Mouse (Mus musculus) intestine, embryonic 16.5 days (tissue): ENCODE measurements around the gene Gpr4. TPM values are rescaled to one million over a fixed set of nuclear protein-coding genes. Genes with fewer than 3 reads are reported as not detected.

Experiments used
- ATAC-seq: fragments of 200-750 bp; cut with Nextera tagmentation; 2 replicates; pipeline ENCODE4 v1.8.0; 2017; ENCODE audit warnings: moderate TSS enrichment, moderate library complexity
- H3K27ac ChIP-seq: fragments of 300-500 bp; sonication (generic); 2 replicates; pipeline ENCODE4 v1.5.1; 2014; ENCODE audit warnings: mild to moderate bottlenecking, low read length
- H3K27me3 ChIP-seq: fragments of 300-500 bp; sonication (generic); replicated peaks from 2 replicates; pipeline ENCODE4 v1.6.1; 2014; ENCODE audit warnings: low read length, control low read depth, mixed read lengths; ENCODE audit not compliant: control insufficient read depth, insufficient read depth
- H3K36me3 ChIP-seq: fragments of 300-500 bp; sonication (generic); 2 replicates; pipeline ENCODE4 v1.6.1; 2014; ENCODE audit warnings: low read length, control low read depth; ENCODE audit not compliant: control insufficient read depth, insufficient read depth
- H3K4me1 ChIP-seq: fragments of 300-500 bp; sonication (generic); 2 replicates; pipeline ENCODE4 v1.6.1; 2014; ENCODE audit warnings: low read length, control low read depth, mixed read lengths; ENCODE audit not compliant: control insufficient read depth, insufficient read depth
- H3K4me2 ChIP-seq: fragments of 300-500 bp; sonication (generic); 2 replicates; pipeline ENCODE4 v1.6.1; 2014; ENCODE audit warnings: low read depth, low read length, control low read depth
- H3K4me3 ChIP-seq: fragments of 300-500 bp; sonication (generic); 2 replicates; pipeline ENCODE4 v1.5.1; 2014; ENCODE audit warnings: mild to moderate bottlenecking, low read length
- H3K9ac ChIP-seq: fragments of 300-500 bp; sonication (generic); 2 replicates; pipeline ENCODE4 v1.6.1; 2014; ENCODE audit warnings: low read depth, low read length
- H3K9me3 ChIP-seq: fragments of 300-500 bp; sonication (generic); 2 replicates; pipeline ENCODE4 v1.6.1; 2016; ENCODE audit warnings: low read length, control low read depth; ENCODE audit not compliant: control insufficient read depth
- WGBS: fragments of 180-500 bp; shearing (Covaris S2); extraction: QIAGEN DNeasy Blood & Tissue Kit; methylation state at CpG from one replicate; pipeline ENCODE4 v1.1.7; 2014; 5-methylcytosine and 5-hydroxymethylcytosine counted together
- polyA plus RNA-seq: library from polyadenylated mRNA; unstranded; fragments of >200 nt; fragmentation: Nextera tagmentation; extraction: Ambion mirVana; gene quantifications from 2 replicates; pipeline ENCODE4 v1.2.1, GENCODE M21; 2015

Gpr4 gene
- 1.6 and 2.1 TPM in 2 replicates for polyA plus RNA-seq

DNA sequence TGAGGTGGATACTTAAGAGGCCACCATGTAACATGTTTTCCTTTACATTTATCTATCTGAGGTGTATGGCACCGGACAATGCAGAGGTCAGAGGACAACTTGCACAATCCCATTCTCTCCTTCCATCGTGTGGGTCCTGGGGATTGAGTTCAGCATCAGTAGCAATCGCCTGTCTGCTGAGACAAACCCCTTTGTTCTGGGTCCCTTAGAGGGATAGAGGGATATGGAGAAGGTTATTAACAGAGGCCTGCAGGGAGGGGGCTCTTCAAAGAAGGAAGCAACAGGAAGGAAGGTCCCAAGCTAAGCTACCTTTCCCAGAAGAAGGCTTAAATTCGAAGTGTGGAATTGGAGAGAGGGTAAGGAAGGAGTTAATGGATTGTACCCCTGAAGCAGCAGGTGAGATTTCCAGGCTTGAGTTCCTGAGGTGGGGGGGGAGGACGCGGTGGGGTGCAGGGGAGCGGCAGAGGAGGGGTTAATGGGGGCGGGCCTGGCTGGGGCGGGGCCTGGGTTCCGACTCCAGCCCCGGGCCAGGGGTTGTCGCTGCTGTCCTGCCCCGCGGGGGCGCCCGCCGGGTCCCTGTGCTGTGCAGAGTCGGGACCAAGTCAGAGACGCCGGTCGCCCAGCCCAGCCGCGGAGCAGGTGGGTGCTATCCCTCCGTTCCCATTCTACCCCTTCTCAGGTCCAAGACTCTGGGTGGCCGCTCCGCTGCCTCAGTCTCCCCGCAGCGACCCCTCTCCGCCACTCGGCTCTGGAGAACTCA, at the start of gene Gpr4:
TSS of gene Gpr4 (plus strand) at position 543 of the 760 bp plus-strand sequence.
- no peaks in the 10 kb centered on the region for H3K36me3 ChIP-seq
- H3K4me3 ChIP-seq = peak within 1 kb of the TSS; percentile 57
- no peak within 1 kb of the TSS for H3K27ac ChIP-seq
- 2% methylated on average over 30 of the region's 30 CpGs for WGBS
- peaks cover 3% of the 10 kb centered on the region; the same call in 1 of the 2 replicates for H3K9me3 ChIP-seq
- H3K27me3 ChIP-seq = peaks cover 3% of the 10 kb centered on the region; the same call in 1 of the 2 replicates
- peak within 1 kb of the TSS; percentile 65 for H3K9ac ChIP-seq
- peaks cover 10% of the 10 kb centered on the region; the same call in 1 of the 2 replicates for H3K4me1 ChIP-seq
- peak; percentile 61 for ATAC-seq
- H3K4me2 ChIP-seq = peak within 1 kb of the TSS; percentile 86

DNA sequence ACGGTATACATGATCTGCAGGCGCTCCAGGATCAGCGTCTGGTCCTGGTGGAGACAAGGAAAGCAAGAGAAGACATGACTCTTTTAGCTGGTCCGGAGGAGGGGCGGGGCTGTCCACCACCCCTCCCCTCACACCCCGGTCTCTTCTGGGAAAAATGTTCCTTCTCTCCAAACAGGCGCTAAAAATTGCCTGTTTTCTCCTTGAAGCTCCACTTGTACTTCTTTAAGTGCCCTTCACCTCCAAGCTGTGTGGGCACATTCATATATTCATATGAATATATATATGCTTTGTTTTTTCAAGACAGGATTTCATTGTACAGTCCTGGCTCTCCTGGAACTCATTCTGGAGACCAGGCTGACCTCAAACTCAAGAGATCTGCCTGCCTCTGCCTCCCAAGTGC, 49.4 kb upstream of the Gpr4 start:
- no peak overlapping the region for H3K9ac ChIP-seq
- 86% methylated on average over 7 of the region's 7 CpGs for WGBS

DNA sequence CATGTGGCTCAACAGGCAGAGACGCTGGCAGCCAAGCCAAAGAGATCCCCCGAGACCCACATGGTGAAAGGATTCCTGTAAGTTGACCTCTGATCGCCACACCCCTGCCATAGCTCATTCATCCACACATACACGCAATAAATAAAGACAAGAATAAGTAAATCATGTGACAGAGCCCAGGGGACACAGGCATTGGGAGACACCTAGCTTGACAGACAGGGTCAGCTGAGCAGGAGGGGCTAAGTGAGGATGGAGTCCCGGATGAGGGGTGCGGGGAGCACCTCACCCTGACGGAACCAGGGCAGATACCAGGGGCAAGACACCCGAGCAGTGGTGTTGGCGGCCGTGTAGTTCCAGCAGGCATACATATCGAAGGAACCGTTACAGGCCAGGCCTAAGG, 48.6 kb upstream of the Gpr4 start:
- H3K4me3 ChIP-seq = no peak overlapping the region
- peaks cover 39% of the 10 kb centered on the region for H3K4me1 ChIP-seq
- peak overlapping the region; percentile 40 for H3K4me2 ChIP-seq
- H3K27me3 ChIP-seq = peaks cover 2% of the 10 kb centered on the region; the same call in 1 of the 2 replicates
- 0 out of 2 replicates have a peak overlapping the region, but pooled peaks have one; percentile 24 for H3K27ac ChIP-seq
- no peak overlapping the region for H3K9ac ChIP-seq
- peaks cover 6% of the 10 kb centered on the region; the same call in 1 of the 2 replicates for H3K9me3 ChIP-seq
- peak; percentile 48 for ATAC-seq
- WGBS = 20% methylated on average over 12 of the region's 12 CpGs
- no peaks in the 10 kb centered on the region for H3K36me3 ChIP-seq

More for the DNA sequence above, 49.4 kb upstream of the Gpr4 start:
- Histone ChIP-seq H3K27me3 (peaks cover 2% of the 10 kb centered on the region; the same call in 1 of the 2 replicates), H3K4me2 (no peak overlapping the region), H3K4me3 (no peak overlapping the region), H3K36me3 (no peaks in the 10 kb centered on the region), H3K27ac (no peak overlapping the region), H3K4me1 (peaks cover 39% of the 10 kb centered on the region), H3K9me3 (peaks cover 6% of the 10 kb centered on the region; the same call in 1 of the 2 replicates)
- no peak for ATAC-seq

DNA sequence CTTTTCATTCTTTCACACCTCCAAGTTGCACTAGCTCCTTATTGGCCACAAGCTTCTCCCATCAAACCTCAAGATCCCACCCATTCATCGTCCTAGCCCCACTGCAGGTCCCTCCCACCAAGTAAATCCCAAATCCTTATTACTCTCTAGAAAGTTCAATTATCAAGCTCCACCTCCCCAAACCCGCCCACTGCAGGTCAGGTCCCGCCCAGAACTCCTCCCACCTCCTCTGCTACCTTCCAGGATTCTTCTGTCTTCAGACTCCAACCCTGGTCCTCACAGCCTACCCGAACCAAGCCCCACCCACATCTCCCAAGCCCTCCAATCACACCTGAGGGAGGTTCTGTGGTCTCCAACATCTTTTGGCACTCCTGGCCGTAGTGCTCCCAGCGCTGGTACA, 48.1 kb upstream of the Gpr4 start:
- H3K27me3 ChIP-seq = peaks cover 2% of the 10 kb centered on the region; the same call in 1 of the 2 replicates
- no peaks in the 10 kb centered on the region for H3K36me3 ChIP-seq
- ATAC-seq = peak; percentile 58
- WGBS = under 1% methylated on average over 6 of the region's 6 CpGs
- peak overlapping the region; percentile 40; the same call in 1 of the 2 replicates for H3K9ac ChIP-seq
- H3K4me1 ChIP-seq = peaks cover 39% of the 10 kb centered on the region
- 0 out of 2 replicates have a peak overlapping the region, but pooled peaks have one; percentile 24 for H3K27ac ChIP-seq
- peak overlapping the region; percentile 40 for H3K4me2 ChIP-seq
- H3K9me3 ChIP-seq = peaks cover 6% of the 10 kb centered on the region; the same call in 1 of the 2 replicates
- H3K4me3 ChIP-seq = peak overlapping the region; percentile 13

DNA sequence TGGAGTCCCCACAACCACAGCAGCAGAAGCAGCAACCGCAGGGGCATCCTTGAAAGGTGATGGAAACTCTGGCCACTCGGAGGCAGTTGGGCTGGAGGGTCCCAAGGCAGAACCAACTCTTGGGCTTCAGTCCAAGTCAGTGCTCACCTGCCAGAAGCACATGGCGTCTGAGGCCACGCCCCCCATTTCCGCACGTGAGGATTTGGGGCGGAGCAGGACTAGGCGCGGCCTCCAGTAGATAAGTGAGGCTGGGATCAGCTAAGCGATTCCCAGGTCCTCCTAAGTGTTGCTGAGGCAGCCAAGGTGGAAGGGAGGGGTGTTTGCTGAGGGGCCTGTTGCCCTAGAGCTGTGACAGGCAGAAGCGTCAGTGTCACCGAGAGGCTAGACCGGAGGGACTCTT, 47.4 kb upstream of the Gpr4 start:
- Histone ChIP-seq H3K4me2 (peak overlapping the region; percentile 40), H3K36me3 (no peaks in the 10 kb centered on the region), H3K27ac (no peak overlapping the region), H3K4me3 (peak overlapping the region; percentile 13; the same call in 1 of the 2 replicates), H3K27me3 (peaks cover 2% of the 10 kb centered on the region; the same call in 1 of the 2 replicates), H3K9ac (no peak overlapping the region), H3K4me1 (peaks cover 35% of the 10 kb centered on the region), H3K9me3 (peaks cover 6% of the 10 kb centered on the region; the same call in 1 of the 2 replicates)
- 2% methylated on average over 13 of the region's 13 CpGs for WGBS
- peak; percentile 52 for ATAC-seq

DNA sequence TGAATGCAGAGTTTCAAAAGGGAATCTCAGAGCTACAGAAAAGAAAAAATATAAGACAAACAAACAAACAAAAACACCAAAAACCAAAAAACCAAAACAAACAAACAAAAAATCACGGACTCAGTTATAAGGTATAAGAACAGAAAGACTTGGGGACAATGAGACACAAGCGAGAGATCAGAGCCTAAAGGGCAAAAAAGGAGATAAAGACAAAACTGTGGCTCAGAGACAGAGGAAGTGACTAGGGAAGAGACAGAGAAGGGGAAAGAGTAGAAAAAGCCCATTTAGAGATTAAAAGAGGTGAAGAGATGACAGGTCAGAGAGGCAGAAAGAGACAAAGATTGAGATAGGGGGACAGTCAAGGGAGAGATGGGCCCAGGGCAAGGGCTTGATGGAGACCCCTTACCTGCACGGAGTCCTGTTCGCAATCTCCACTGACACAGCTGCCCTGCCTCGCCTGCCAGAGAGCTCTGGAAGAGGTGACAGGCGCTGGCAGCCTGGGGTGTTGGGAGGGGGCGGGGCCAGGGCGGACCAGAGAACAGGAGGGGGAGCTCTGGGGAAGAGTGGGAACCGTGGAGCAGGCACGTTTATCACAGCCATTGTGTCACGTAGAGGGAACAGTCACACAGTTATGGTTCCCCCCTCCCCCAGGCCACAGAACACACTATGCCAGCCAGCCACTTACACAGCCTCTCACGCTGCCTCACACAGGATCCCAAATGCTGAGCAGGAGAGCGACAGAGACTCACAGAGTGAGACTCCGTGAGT, 46.5 kb upstream of the Gpr4 start, which contains the start of gene Gipr:
TSS of gene Gipr (minus strand) at position 472 of the 768 bp plus-strand sequence.
- peak; percentile 28 for ATAC-seq
- Histone ChIP-seq H3K4me1 (peaks cover 30% of the 10 kb centered on the region), H3K4me3 (0 out of 2 replicates have a peak within 1 kb of the TSS, but pooled peaks have one; percentile 13), H3K9me3 (peaks cover 6% of the 10 kb centered on the region; the same call in 1 of the 2 replicates), H3K9ac (no peak within 1 kb of the TSS), H3K27me3 (0 out of 2 replicates have a peak, but pooled peaks cover 2% of the 10 kb centered on the region), H3K4me2 (peak within 1 kb of the TSS; percentile 40), H3K27ac (no peak within 1 kb of the TSS), H3K36me3 (no peaks in the 10 kb centered on the region)
- WGBS = 11% methylated on average over 14 of the region's 14 CpGs

DNA sequence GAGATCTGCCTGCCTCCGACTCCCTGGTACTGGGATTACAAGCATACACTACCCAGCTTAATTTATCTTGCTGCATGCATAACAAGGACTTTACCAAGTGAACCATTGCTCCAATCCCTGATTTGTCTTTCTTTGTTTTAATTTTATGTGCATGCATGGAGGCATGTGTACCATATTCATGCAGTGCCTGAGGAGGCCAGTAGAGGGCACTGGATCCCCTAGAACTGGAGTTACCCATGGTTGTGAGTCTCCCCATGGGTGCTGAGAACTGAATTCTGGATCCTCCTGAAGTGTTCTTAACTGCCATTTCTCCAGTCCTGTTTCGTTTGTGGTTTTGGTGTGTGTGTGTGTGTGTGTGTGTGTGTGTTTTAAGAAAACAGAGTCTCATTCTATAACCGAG, 45.3 kb upstream of the Gpr4 start:
- Histone ChIP-seq H3K4me3 (no peak overlapping the region), H3K4me1 (peaks cover 30% of the 10 kb centered on the region), H3K27me3 (0 out of 2 replicates have a peak, but pooled peaks cover 2% of the 10 kb centered on the region), H3K4me2 (no peak overlapping the region), H3K9me3 (peaks cover 6% of the 10 kb centered on the region; the same call in 1 of the 2 replicates), H3K36me3 (no peaks in the 10 kb centered on the region), H3K9ac (no peak overlapping the region), H3K27ac (no peak overlapping the region)
- 81% methylated on average over 3 of the region's 3 CpGs for WGBS
- ATAC-seq = no peak

DNA sequence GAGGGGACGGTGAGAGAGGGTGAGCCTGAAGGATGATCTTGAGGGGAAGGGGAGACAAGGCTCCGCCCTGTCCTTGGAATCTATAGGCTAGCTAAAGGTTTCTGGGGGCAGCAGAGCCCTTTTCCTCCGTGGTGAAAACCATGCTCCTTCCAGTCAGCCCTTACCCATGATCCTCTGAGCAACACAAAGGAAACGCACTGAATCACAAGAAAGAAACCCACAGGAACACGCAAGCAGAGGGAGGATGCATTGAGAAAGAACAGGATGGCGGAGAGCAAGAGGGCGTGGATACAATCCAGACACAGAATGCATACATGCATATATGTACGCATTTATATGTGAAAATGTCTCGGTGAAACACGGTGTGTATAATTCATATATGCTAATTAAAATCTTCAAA, 42.8 kb upstream of the Gpr4 start:
- ATAC-seq = no peak
- H3K27ac ChIP-seq = peak overlapping the region; percentile 73

DNA sequence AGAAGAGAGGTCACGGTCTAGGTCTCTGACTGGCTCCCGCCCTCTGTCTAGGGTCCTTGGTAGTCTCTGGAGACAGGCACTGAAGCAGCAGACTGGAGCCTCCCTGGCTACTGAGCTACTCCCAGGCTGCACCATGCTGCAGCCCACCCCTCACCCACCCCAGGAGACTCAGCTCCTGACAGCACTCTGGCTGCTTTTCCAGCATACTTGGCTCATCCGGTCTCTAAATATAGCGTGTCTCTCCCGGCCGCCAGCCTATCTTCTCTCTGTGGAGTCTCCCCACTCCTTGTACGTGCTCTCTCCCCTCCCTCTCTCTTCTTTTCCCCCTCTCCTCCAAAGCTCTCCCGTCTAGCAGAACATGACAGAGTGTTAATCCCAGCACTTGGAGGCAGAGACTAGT, 42.2 kb upstream of the Gpr4 start:
- H3K27ac ChIP-seq = peak overlapping the region; percentile 73
- H3K9me3 ChIP-seq = peaks cover 6% of the 10 kb centered on the region; the same call in 1 of the 2 replicates
- 43% methylated on average over 8 of the region's 8 CpGs for WGBS
- H3K27me3 ChIP-seq = no peaks in the 10 kb centered on the region
- H3K9ac ChIP-seq = no peak overlapping the region
- H3K36me3 ChIP-seq = no peaks in the 10 kb centered on the region
- no peak overlapping the region for H3K4me2 ChIP-seq
- ATAC-seq = peak; percentile 53
- H3K4me1 ChIP-seq = peaks cover 21% of the 10 kb centered on the region
- H3K4me3 ChIP-seq = no peak overlapping the region

More for the DNA sequence above, 42.8 kb upstream of the Gpr4 start:
- WGBS = 56% methylated on average over 10 of the region's 10 CpGs
- peaks cover 28% of the 10 kb centered on the region for H3K4me1 ChIP-seq
- no peak overlapping the region for H3K9ac ChIP-seq
- H3K4me2 ChIP-seq = no peak overlapping the region
- peaks cover 6% of the 10 kb centered on the region; the same call in 1 of the 2 replicates for H3K9me3 ChIP-seq
- no peak overlapping the region for H3K4me3 ChIP-seq
- no peaks in the 10 kb centered on the region for H3K27me3 ChIP-seq
- H3K36me3 ChIP-seq = no peaks in the 10 kb centered on the region
